Mouse (Mus musculus) CH12.LX (cell line): ENCODE measurements at regions not wholly inside any gene's neighbourhood (a gene's known extent, or its start where the extent isn't known, plus 50 kb on each side); places are given as distances from the start of the nearest gene placed in this dataset.

ENCODE experiments used
- DNase-seq: peaks from one replicate; pipeline ENCODE4 v3.0.0-alpha.2; 2013; ENCODE audit errors: extremely low read depth
- H3K27ac ChIP-seq: 2 replicates; pipeline ENCODE4 v1.5.1; 2012; ENCODE audit warnings: low read depth, mild to moderate bottlenecking, control low read depth, moderate library complexity; ENCODE audit not compliant: insufficient read depth
- H3K27me3 ChIP-seq: replicated peaks from 2 replicates; pipeline ENCODE3; 2012; ENCODE audit warnings: inconsistent platforms
- H3K36me3 ChIP-seq, 2 experiments: replicated peaks in 1 of 2; 2 replicates each; pipeline versions ENCODE3 to v1.6.1; 2012; ENCODE audit warnings: inconsistent platforms in 1 of 2, low read length in 1 of 2, mild to moderate bottlenecking in 1 of 2, mixed read lengths in 1 of 2, moderate library complexity in 1 of 2; ENCODE audit not compliant: control insufficient read depth in 1 of 2, insufficient read depth in 1 of 2
- H3K4me1 ChIP-seq, 2 experiments: 2 replicates each; pipeline ENCODE4 v1.6.1; 2012; ENCODE audit warnings: inconsistent platforms in 1 of 2, moderate library complexity in 1 of 2; ENCODE audit not compliant: insufficient read depth in 2 of 2, control insufficient read depth in 1 of 2
- H3K4me2 ChIP-seq: 2 replicates; pipeline ENCODE4 v1.6.1; 2012; ENCODE audit warnings: low read depth, mild to moderate bottlenecking, control low read depth; ENCODE audit not compliant: poor library complexity, insufficient read depth, severe bottlenecking
- H3K4me3 ChIP-seq, 3 experiments: fragments of 150-350 bp in 1 of 3; sonication (generic) in 1 of 3; replicated peaks in 1 of 3; 2 replicates each; pipeline versions ENCODE3 to v1.5.1; 2011 to 2012; ENCODE audit warnings: low read depth in 2 of 3, low read length in 2 of 3, mild to moderate bottlenecking in 2 of 3, moderate library complexity in 2 of 3, control low read depth in 1 of 3, improper control_type of control experiment in 1 of 3, inconsistent platforms in 1 of 3, mixed read lengths in 1 of 3; ENCODE audit not compliant: poor library complexity in 1 of 3
- H3K79me2 ChIP-seq: replicated peaks from 2 replicates; pipeline ENCODE4 v1.6.1; 2012; ENCODE audit warnings: mild to moderate bottlenecking, moderate library complexity; ENCODE audit not compliant: control insufficient read depth, poor library complexity, insufficient read depth, severe bottlenecking; ENCODE audit errors: extremely low read depth
- H3K9ac ChIP-seq: 2 replicates; pipeline ENCODE4 v1.6.1; 2012; ENCODE audit warnings: low read depth, mild to moderate bottlenecking, control low read depth, moderate library complexity; ENCODE audit not compliant: insufficient read depth
- H3K9me3 ChIP-seq: replicated peaks from 2 replicates; pipeline ENCODE3; 2012; ENCODE audit warnings: low read length, inconsistent platforms, mixed read lengths
- BHLHE40 ChIP-seq: IDR thresholded peaks from 2 replicates; pipeline ENCODE4 v1.6.1; 2011; ENCODE audit warnings: mild to moderate bottlenecking, low read depth, low read length, improper control_type of control experiment
- E2F4 ChIP-seq: IDR thresholded peaks from 2 replicates; pipeline ENCODE4 v1.6.1; 2011; ENCODE audit warnings: low read depth, low read length, improper control_type of control experiment; ENCODE audit not compliant: insufficient replicate concordance
- GABPA ChIP-seq: IDR thresholded peaks from 2 replicates; pipeline ENCODE4 v1.6.1; 2012; ENCODE audit warnings: low read depth, low read length, improper control_type of control experiment, inconsistent platforms; ENCODE audit not compliant: insufficient replicate concordance
- IRF4 ChIP-seq: IDR thresholded peaks from 2 replicates; pipeline ENCODE4 v1.6.1; 2014; ENCODE audit warnings: low read depth, mild to moderate bottlenecking, inconsistent platforms, low read length, improper control_type of control experiment
- JUN ChIP-seq: IDR thresholded peaks from 2 replicates; pipeline ENCODE4 v1.6.1; 2011; ENCODE audit warnings: low read depth, mild to moderate bottlenecking, low read length, improper control_type of control experiment, moderate library complexity; ENCODE audit not compliant: insufficient read depth
- JUND ChIP-seq: conservative IDR thresholded peaks from 2 replicates; pipeline ENCODE4 v1.6.1; 2011; ENCODE audit warnings: low read depth, low read length, improper control_type of control experiment
- KAT2A ChIP-seq: IDR thresholded peaks from 2 replicates; pipeline ENCODE4 v1.6.1; 2012; ENCODE audit warnings: low read length, improper control_type of control experiment, inconsistent platforms; ENCODE audit not compliant: insufficient replicate concordance
- MAFK ChIP-seq: IDR thresholded peaks from 2 replicates; pipeline ENCODE4 v1.6.1; 2011; ENCODE audit warnings: low read length, improper control_type of control experiment; ENCODE audit not compliant: insufficient replicate concordance
- NELFE ChIP-seq: IDR thresholded peaks from 2 replicates; pipeline ENCODE4 v1.6.1; 2011; ENCODE audit warnings: low read depth, low read length, improper control_type of control experiment
- NRF1 ChIP-seq: IDR thresholded peaks from 2 replicates; pipeline ENCODE4 v1.6.1; 2014; ENCODE audit warnings: low read depth, mild to moderate bottlenecking, inconsistent platforms, low read length, improper control_type of control experiment, moderate library complexity
- POLR2A ChIP-seq: IDR thresholded peaks from 2 replicates; pipeline ENCODE4 v1.6.1; 2011; ENCODE audit warnings: low read depth, mild to moderate bottlenecking, improper control_type of control experiment, low read length
- SIN3A ChIP-seq: IDR thresholded peaks from 2 replicates; pipeline ENCODE4 v1.6.1; 2012; ENCODE audit warnings: low read length, improper control_type of control experiment, inconsistent platforms
- UBTF ChIP-seq: IDR thresholded peaks from 2 replicates; pipeline ENCODE4 v1.6.1; 2012; ENCODE audit warnings: low read depth, mild to moderate bottlenecking, inconsistent platforms, low read length, improper control_type of control experiment, moderate library complexity
- USF2 ChIP-seq: conservative IDR thresholded peaks from 2 replicates; pipeline ENCODE4 v1.6.1; 2011; ENCODE audit warnings: low read depth, low read length, improper control_type of control experiment
- ZNF384 ChIP-seq: IDR thresholded peaks from 2 replicates; pipeline ENCODE4 v1.6.1; 2012; ENCODE audit warnings: low read depth, low read length, improper control_type of control experiment, inconsistent platforms
- dilution Hi-C: fragments of 300-500 bp; cut with MboI; formaldehyde crosslinking; loops from 2 replicates; pipeline ENCODE4 v1.14.3; 2020; ENCODE audit warnings: low sequenced_read_pairs; ENCODE audit not compliant: extremely low pct_unique_long_range_greater_than_20kb, extremely low pct_ligation_motif_present
- in situ Hi-C: fragments of 300-500 bp; cut with MboI; formaldehyde crosslinking; loops from 3 replicates; pipeline ENCODE4 v1.14.3; 2019; ENCODE audit warnings: low sequenced_read_pairs, low pct_ligation_motif_present, low pct_unique_long_range_greater_than_20kb, mixed read lengths

DNA sequence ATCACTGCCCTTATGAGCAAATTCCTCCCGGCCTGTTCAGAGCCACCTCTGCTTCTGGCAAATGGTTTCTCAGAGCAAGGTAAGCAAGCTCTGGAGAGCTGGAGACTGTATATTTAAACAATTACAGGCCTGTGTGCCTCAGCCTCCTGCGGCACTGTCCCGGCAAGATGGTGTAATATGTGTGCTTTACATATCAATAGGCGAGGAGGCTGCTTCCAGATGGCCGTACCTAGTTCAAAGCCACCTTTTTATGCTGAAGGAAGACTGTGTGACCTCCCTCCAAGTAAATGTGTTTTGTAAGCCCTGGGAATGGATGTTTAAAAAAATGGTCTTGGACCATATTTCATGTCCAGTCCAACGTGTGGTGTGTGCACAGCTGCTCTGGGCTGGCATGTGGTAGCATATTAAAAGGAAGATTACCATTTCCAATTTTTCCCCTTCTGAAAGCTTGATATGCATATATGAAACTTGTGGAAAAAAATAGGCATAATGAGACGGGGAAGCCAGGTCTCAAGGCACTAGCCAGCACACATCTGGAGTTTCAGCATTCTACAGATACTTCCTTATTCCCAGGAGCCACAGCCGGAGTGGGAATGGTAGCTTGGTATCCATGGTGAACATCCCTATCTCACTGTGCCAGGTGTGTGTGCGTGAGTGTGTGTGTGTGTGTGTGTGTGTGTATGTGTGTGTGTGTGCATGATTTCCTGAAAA, 717.6 kb upstream of the Car8 start:
- Histone ChIP-seq H3K4me1 (peaks cover 8 to 19% of the 10 kb centered on the region in 2 experiments), H3K27me3 (no peaks in the 10 kb centered on the region), H3K9ac (no peak overlapping the region), H3K27ac (no peak overlapping the region), H3K36me3 (no peaks in the 10 kb centered on the region), H3K9me3 (no peaks in the 10 kb centered on the region), H3K4me3 (no peak overlapping the region), H3K4me2 (no peak overlapping the region), H3K79me2 (no peaks in the 10 kb centered on the region)
- DNase-seq: no peak
- no peak for TF ChIP-seq E2F4
- TF ChIP-seq GABPA: no peak
- in situ Hi-C loops (no loop called here), dilution Hi-C loops (no loop called here)

DNA sequence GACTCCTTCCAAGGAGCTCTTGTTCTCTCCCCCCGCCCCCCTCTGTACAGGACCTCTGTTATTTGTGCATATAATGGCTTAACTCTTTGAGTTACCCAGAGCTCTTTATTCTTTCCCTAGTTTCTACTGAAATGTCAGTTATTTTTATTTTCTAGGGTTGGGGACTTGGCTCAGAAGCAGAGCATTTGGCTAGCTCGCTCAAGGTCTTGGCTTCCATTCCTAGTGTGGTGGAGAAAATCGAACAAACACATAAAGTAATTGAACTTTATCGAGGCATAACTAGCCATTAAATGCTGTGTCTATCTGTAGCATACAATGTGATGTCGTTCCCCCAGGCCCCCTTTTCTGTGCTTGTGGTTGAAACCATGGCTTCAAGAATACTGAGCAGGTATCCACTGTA, 716.5 kb upstream of the Car8 start:
- Histone ChIP-seq H3K9ac (no peak overlapping the region), H3K27me3 (no peaks in the 10 kb centered on the region), H3K4me2 (no peak overlapping the region), H3K36me3 (no peaks in the 10 kb centered on the region), H3K9me3 (no peaks in the 10 kb centered on the region), H3K79me2 (no peaks in the 10 kb centered on the region), H3K4me1 (peaks cover 8 to 19% of the 10 kb centered on the region in 2 experiments), H3K27ac (no peak overlapping the region), H3K4me3 (no peak overlapping the region)
- TF ChIP-seq SIN3A (no peak), NRF1 (no peak), JUN (no peak), USF2 (no peak), GABPA (no peak), JUND (no peak), IRF4 (no peak), UBTF (no peak), MAFK (no peak), KAT2A (no peak), POLR2A (no peak), NELFE (no peak), BHLHE40 (no peak), ZNF384 (no peak)
- in situ Hi-C loops: no loop called here
- dilution Hi-C loops: no loop called here
- no peak for DNase-seq
